Mouse (Mus musculus) hindbrain, postnatal 0 days (tissue): ENCODE measurements around the gene Atf7ip. TPM values are rescaled to one million over a fixed set of nuclear protein-coding genes. Genes with fewer than 3 reads are reported as not detected.

ENCODE experiments used
- ATAC-seq: fragments of 200-750 bp; cut with Nextera tagmentation; 2 replicates; pipeline ENCODE4 v1.8.0; 2017; ENCODE audit warnings: mild to moderate bottlenecking, moderate TSS enrichment, moderate library complexity
- DNase-seq: peaks from one replicate; pipeline ENCODE4 v3.0.0-alpha.2; 2015; ENCODE audit warnings: low spot score
- H3K27ac ChIP-seq: fragments of 300-500 bp; sonication (generic); 2 replicates; pipeline ENCODE4 v1.5.1; 2014; ENCODE audit warnings: mild to moderate bottlenecking
- H3K27me3 ChIP-seq: fragments of 300-500 bp; sonication (generic); 2 replicates; pipeline ENCODE4 v1.6.1; 2014; ENCODE audit warnings: low read length, mixed read lengths; ENCODE audit not compliant: insufficient read depth
- H3K36me3 ChIP-seq: fragments of 300-500 bp; sonication (generic); 2 replicates; pipeline ENCODE4 v1.6.1; 2014; ENCODE audit warnings: low read length, mixed read lengths; ENCODE audit not compliant: insufficient read depth
- H3K4me1 ChIP-seq: fragments of 300-500 bp; sonication (generic); 2 replicates; pipeline ENCODE4 v1.6.1; 2014; ENCODE audit warnings: antibody characterized with exemption, low read length, mixed read lengths; ENCODE audit not compliant: insufficient read depth
- H3K4me2 ChIP-seq: fragments of 300-500 bp; sonication (generic); 2 replicates; pipeline ENCODE4 v1.6.1; 2014; ENCODE audit warnings: low read depth, mild to moderate bottlenecking, low read length, moderate library complexity, mixed read lengths
- H3K4me3 ChIP-seq: fragments of 300-500 bp; sonication (generic); 2 replicates; pipeline ENCODE4 v1.5.1; 2014; ENCODE audit warnings: low read length
- H3K9ac ChIP-seq: fragments of 300-500 bp; sonication (generic); replicated peaks from 2 replicates; pipeline ENCODE4 v1.6.1; 2014; ENCODE audit warnings: mild to moderate bottlenecking, low read length, moderate library complexity, mixed read lengths
- H3K9me3 ChIP-seq: fragments of 300-500 bp; sonication (generic); 2 replicates; pipeline ENCODE4 v1.6.1; 2016; ENCODE audit warnings: low read length, mixed read lengths
- CTCF ChIP-seq: IDR thresholded peaks from 2 replicates; pipeline ENCODE4 v1.5.1; 2016; ENCODE audit warnings: antibody characterized with exemption, control low read depth, low read depth
- WGBS: fragments of 180-500 bp; shearing (Covaris S2); extraction: QIAGEN DNeasy Blood & Tissue Kit; methylation state at CpG from one replicate; pipeline ENCODE4 v1.1.7; 2014; 5-methylcytosine and 5-hydroxymethylcytosine counted together
- polyA plus RNA-seq: library from polyadenylated mRNA; unstranded; fragments of >200 nt; fragmentation: Nextera tagmentation; extraction: Ambion mirVana; gene quantifications from 2 replicates; pipeline ENCODE4 v1.2.1, GENCODE M21; 2015
- total RNA-seq: library from RNA; depleted of rRNA; stranded (reverse); fragments of >200 nt; gene quantifications from 2 replicates; pipeline ENCODE4 v1.2.3, GENCODE M21; 2014

Atf7ip gene
- total and polyA plus RNA-seq, 2 experiments from 2014 or later: 22.9 to 42.8 TPM

DNA sequence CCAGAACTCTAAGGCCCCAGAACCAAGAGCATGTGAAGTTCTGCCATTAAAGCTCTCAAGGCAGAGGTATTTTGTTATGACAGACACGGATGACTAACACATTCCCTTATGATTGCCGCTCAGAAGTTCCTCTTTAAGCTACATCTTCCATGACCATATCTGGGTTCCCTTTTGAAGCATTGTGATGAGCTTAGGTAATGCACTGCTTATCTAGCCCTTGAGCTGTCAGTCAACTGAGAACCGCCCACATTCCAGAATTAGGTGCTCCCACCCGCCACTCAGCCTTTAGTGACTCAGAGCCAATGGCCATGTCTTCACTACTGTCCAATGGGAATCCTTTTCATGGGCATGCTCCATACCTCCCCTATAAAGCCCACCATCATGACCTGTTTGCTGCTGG lies 13.7 kb upstream of the Atf7ip start:
- Histone ChIP-seq H3K27ac (no peak overlapping the region), H3K4me2 (no peak overlapping the region), H3K9me3 (no peaks in the 10 kb centered on the region), H3K27me3 (no peaks in the 10 kb centered on the region), H3K36me3 (no peaks in the 10 kb centered on the region), H3K4me3 (no peak overlapping the region), H3K9ac (no peak overlapping the region), H3K4me1 (no peaks in the 10 kb centered on the region)
- ATAC-seq (no peak), DNase-seq (no peak)
- TF ChIP-seq CTCF: no peak
- 98% methylated on average over 4 of the region's 4 CpGs for WGBS

DNA sequence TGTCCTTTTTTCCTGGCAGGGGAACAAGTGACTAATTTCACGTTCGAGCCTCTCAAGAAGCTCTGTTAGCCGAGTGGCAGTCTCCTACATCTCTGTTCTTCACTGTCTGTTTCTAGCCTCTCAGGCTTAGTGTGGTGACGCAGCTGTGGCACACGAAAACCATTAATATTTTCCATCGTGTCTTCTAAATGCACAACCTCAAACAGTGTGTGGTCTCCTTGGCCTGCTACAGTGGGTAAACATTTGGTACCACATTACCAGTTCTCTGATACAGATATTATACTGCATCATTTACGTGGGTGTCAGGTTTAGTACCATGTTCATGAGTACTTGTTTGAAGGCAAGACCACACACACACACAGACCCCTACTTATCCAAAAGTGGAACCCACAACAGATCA lies 12.5 kb upstream of the Atf7ip start:
- DNase-seq (no peak), ATAC-seq (no peak)
- Histone ChIP-seq H3K36me3 (no peaks in the 10 kb centered on the region), H3K4me3 (no peak overlapping the region), H3K27ac (no peak overlapping the region), H3K9me3 (no peaks in the 10 kb centered on the region), H3K27me3 (no peaks in the 10 kb centered on the region), H3K4me1 (no peaks in the 10 kb centered on the region), H3K4me2 (no peak overlapping the region), H3K9ac (no peak overlapping the region)
- WGBS: 92% methylated on average over 7 of the region's 7 CpGs
- no peak for TF ChIP-seq CTCF

DNA sequence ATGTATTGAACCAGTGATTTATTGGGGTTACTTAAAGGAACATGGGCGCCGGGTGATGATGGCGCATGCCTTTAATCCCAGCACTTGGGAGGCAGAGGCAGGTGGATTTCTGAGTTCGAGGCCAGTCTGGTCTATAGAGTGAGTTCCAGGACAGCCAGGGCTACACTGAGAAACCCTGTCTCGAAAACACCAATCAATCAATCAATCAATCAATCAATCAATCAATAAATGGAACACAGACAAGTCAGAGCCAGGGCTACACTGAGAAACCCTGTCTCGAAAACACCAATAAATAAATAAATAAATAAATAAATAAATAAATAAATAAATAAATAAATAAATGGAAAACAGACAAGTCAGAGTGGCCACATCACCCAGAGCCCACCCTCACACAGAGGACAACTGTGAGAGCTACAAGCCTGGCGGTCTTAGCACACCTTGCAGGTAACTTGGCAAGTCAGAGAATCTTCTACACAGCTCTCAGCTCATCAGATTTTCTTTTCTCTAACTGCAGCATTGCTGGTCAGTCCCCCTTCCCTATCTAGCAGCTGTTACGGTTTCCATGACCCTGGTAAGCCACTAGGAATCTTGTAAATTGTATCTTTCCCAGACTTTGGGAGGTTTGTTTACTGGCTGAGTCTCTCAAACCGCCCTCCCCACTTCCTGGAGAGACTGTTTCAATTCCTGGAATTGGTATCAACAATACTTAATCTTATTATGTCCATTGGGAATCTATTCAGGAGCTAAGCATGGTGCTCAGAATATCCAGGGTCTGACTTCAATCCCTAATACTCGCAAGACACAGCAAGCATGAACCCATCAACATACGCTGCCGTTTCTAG lies 11.8 kb upstream of the Atf7ip start:
- H3K4me3 ChIP-seq: no peak overlapping the region
- H3K9me3 ChIP-seq: no peaks in the 10 kb centered on the region
- H3K27ac ChIP-seq: no peak overlapping the region
- no peaks in the 10 kb centered on the region for H3K36me3 ChIP-seq
- H3K4me1 ChIP-seq: no peaks in the 10 kb centered on the region
- no peak overlapping the region for H3K4me2 ChIP-seq
- H3K27me3 ChIP-seq: no peaks in the 10 kb centered on the region
- DNase-seq (no peak), ATAC-seq (no peak)
- H3K9ac ChIP-seq: no peak overlapping the region
- no peak for TF ChIP-seq CTCF
- WGBS: 89% methylated on average over 12 of the region's 12 CpGs

DNA sequence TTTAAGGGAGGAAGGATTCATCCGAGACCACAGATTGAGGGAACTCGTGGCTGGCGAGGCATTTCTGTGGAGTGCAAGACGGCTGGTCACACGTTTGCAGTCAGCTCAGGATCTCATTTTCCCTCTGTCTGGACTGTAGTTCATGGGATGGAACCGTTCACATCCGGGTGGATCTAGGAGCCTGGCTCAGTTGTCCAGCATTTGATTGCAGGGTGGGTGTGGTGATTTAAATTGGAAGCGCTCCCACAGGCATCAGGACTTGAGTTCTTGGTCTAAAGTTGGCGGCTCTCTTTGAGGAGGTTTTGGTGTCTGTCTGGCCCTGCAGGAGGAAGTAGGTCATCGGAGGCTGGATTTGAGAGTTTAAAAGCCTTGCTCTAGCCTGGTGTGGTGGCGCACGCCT lies 10.9 kb upstream of the Atf7ip start:
- DNase-seq: no peak
- no peak for TF ChIP-seq CTCF
- H3K27ac ChIP-seq: no peak overlapping the region
- H3K4me3 ChIP-seq: no peak overlapping the region
- no peak for ATAC-seq
- no peaks in the 10 kb centered on the region for H3K9me3 ChIP-seq
- H3K9ac ChIP-seq: no peak overlapping the region
- H3K27me3 ChIP-seq: no peaks in the 10 kb centered on the region
- 94% methylated on average over 12 of the region's 12 CpGs for WGBS
- no peaks in the 10 kb centered on the region for H3K4me1 ChIP-seq
- no peak overlapping the region for H3K4me2 ChIP-seq
- no peaks in the 10 kb centered on the region for H3K36me3 ChIP-seq

DNA sequence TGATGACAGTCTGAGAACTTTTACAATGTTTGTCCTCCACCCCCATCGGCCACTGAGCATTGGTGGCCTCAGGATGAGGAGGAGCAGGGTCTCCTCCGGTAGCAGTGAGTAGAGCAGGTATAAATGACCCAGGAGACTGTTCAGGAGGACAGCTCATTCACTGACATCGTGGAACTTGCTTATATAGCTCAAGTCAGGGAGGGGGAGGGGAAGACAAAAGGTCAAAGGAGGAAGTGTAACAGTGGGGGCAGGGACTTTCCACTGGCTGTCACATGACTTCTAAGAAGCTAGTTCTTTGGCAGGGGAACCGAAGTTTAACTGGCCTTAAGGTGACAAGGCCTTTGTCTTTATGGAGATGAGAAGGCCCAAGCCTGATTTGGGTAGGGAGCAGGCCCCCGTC lies 8.2 kb upstream of the Atf7ip start:
- ATAC-seq (no peak), DNase-seq (no peak)
- H3K4me3 ChIP-seq: no peak overlapping the region
- H3K36me3 ChIP-seq: no peaks in the 10 kb centered on the region
- 61% methylated on average over 5 of the region's 5 CpGs for WGBS
- H3K4me2 ChIP-seq: no peak overlapping the region
- no peak for TF ChIP-seq CTCF
- no peaks in the 10 kb centered on the region for H3K4me1 ChIP-seq
- no peak overlapping the region for H3K9ac ChIP-seq
- no peaks in the 10 kb centered on the region for H3K27me3 ChIP-seq
- no peak overlapping the region for H3K27ac ChIP-seq
- H3K9me3 ChIP-seq: no peaks in the 10 kb centered on the region

DNA sequence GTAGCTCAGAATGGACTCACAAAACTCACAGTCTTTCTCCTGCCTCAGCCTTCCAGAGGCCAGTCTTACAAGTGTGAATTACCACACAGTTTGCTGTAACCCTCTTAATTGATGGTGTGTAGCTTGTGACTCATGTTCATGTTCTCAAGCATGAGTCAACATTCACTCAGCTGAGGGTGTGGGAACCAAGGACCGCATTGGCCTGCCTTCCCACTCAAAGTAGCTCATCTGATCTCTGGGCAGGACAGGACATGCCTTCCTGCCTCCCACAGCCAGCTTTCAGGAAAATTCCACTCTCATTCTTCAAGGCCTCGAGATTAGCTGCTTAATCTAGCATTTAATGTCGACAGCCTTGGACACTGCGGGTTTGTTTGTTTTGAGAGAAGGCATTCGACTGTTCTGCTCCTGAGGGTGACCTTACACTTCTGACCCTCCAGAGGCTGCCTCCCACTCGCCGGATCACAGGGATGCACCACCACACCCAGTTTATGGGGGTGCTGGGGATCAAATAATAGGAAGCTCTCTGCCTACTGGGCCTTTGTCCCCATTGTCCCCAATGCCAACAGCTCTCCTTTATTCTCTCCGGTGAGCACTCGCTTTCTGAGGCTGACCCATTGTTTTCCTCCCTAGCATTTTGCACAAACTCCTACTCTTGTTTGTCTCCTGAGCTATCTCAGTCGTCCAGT lies 6.5 kb upstream of the Atf7ip start:
- Histone ChIP-seq H3K4me1 (no peaks in the 10 kb centered on the region), H3K9ac (no peak overlapping the region), H3K4me2 (no peak overlapping the region), H3K9me3 (no peaks in the 10 kb centered on the region), H3K4me3 (no peak overlapping the region), H3K27ac (no peak overlapping the region), H3K36me3 (no peaks in the 10 kb centered on the region), H3K27me3 (no peaks in the 10 kb centered on the region)
- no peak for TF ChIP-seq CTCF
- no peak for ATAC-seq
- DNase-seq: no peak
- whole genome bisulfite sequencing: 39% methylated on average over 10 of the region's 10 CpGs

DNA sequence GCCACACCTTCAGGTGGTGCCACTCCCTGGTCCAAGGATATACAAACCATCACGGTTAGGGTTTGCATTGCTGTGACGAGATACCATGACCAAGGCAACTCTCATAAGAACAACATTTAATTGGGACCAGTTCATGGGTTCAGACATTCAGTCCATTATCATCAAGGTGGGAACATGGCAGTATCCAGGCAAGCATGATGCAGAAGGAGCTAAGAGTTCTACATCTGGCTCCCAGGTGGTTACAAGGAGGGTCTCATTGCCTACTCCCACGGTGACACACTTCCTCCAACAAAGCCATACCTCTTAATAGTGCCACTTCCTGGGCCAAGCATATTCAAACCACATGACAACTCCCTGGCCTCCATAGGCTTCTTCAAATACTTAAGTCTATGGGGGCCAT lies 2.7 kb downstream of the Atf7ip start:
- Histone ChIP-seq H3K27ac (no peak overlapping the region), H3K9ac (no peak overlapping the region), H3K27me3 (no peaks in the 10 kb centered on the region), H3K4me3 (no peak overlapping the region), H3K4me2 (no peak overlapping the region), H3K4me1 (no peaks in the 10 kb centered on the region), H3K9me3 (no peaks in the 10 kb centered on the region), H3K36me3 (no peaks in the 10 kb centered on the region)
- no peak for ATAC-seq
- no peak for DNase-seq
- TF ChIP-seq CTCF: no peak
- WGBS: 91% methylated on average over 3 of the region's 3 CpGs
